Mouse (Mus musculus) kidney, adult 9 months (tissue): Measurements from ENCODE around the gene Gm6583.
"Not testable (repeated sequence)": the region's sequence is repeated elsewhere in the genome, so short reads cannot be mapped to it uniquely, and the experiment has no call there.

Experiments used
- DNase-seq: peaks from one replicate; pipeline ENCODE4 v3.0.0; 2022

The Gm6583 gene

DNA sequence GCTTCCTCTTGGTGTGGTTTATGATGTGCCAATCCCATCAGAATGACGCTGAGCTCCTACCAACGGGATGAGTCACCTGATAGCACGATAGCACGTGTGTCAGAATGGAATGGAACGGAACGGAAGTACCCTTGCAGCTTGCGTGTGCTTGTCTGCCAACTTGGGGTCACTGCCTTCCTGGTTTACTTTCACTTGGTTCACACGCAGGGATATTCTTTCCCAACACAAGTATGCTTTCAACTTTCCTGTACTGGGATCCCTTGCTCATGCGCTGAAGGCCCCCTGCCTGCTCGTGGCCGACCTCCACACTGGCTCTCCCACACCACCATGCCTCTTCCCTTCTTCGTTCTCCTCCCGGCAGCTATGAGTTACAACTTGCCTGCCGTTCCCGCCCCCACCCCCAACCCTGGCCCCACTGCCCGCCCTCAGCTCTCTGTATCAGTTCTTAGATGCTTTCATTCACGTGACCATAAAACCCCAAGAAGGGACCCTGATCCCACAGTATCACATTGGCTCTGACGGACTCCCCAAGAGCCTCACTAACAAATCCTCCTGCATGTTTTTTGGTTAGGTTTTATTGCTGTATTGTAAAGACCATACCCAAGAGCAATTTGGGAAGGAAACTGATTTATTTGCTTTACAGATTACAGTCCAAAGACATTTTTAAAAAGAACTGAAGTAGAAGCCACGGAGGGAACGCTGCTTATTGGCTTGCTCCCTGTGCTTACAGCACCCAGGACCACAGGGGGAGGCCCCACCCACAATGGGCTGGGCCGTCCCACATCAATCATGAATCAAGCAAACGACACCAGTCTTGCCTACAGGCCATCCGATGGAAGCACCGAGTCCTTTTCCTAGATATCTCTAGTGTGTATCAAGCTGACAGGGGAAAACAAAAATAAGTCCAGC lies 30.9 kb downstream of the Gm6583 start:
- DNase-seq: peak; percentile 49

DNA sequence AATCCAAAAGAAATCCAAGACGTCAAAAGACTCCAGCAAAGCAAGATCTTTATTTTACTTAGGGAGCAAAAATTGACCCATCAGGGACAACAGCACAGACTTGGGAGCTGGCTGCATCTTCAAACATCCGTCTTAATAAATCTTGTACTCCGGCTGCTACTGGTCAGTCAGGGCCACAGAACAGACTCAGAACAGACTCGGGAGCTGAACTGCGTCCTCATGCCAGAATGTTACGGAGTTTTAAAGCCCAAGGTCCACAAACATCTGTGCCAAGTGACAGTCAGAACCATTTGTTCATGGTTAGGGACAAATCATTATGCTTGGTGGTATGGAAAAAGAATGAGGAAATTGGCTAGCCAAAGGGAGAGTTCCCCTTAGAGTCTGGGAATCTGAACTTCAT lies 32.6 kb downstream of the Gm6583 start:
- DNase-seq: no peak

DNA sequence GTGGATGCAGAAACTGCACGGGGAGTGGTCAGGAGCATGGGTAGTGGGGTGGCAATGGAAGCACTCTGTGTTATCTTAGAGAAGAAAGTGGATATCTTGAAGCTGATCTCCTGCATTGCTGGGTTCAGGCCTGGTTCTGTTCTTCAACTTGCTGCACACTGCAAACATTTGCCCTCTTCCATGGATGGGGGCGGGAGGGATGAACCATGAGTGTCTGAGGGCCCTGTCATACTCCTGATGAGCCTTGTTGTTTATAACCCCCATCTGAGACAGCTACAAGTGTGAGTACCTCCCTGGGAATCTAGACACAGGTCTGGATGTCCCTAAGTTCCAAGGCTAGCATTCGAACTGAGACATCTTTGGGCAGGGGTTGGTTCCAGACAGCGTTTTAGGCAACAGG lies 34.5 kb downstream of the Gm6583 start:
- no peak for DNase-seq

DNA sequence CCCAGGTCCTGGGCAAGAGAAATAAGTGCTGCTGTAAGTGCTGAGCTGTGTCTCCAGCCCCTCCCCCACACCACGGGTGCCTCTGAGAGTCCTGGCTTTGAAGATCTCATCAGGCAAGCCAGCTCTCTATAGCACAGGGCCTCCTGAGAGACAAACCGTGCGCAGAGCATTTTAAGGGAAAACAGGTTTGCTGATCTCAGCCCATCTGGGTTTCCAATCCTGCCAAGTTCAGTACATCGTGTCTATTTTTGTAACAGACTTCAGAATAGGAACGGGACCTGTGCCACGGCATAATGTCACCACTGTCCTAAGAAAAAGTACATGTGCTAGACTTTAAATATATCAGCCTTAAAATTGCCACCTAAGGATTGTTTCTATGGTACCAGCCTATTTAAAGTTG lies 34.9 kb downstream of the Gm6583 start:
- DNase-seq: no peak

DNA sequence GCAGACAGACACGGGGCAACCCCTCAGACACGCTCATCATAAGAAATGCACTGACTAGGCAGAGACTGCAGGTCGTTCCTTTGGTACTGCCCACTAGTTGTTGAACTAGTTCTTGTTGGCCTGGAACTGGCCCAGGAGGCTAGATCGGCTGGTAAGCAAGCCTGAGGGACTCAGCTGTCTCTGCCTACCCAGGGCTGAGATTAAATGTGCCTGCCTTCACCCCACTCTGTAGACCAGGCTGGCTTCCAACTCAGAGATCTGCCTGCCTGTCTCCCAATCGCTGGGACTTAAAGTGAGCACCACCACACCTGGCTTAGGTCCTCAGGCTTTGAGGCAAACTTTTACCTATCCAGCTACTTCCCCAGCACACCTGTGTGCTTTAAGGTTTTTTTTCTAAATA lies 35.5 kb downstream of the Gm6583 start:
- DNase-seq: no peak

DNA sequence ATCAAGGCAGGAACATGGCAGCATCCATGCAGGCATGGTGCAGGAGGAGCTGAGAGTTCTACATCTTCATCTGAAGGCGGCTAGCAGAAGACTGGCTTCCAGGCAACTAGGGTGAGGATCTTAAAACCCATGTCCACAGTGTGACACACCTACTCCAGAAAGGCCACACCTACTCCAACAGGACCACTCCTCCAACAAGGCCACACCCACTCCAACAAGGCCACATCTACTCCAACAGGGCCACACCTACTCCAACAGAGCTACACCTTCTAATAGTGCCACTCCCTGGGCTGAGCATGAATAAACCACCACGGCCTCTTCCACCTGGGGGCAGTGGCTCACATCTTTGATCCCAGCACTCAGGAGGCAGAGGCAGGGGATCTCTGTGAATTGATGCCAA lies 36.5 kb downstream of the Gm6583 start:
- DNase-seq: not testable (repeated sequence)

DNA sequence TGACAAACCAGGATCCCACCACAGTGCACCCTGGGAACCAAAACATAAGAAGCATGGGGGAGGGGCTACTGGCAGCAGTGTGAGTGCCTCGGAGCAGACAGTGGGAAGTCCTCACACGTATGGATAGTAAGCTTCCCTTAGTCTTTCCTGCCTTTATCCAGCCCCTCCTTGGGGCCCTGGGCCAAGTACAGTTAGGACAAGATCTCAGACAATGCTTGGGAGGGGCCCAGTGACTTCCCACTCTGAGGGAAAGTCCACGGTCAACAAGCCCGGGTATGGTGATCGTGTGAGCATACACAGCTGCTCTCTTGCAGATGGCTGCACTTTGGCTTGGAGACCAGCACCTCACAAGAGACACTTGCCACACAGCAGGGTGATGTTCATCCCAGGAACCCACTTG lies 38.5 kb downstream of the Gm6583 start:
- DNase-seq: peak; percentile 46

DNA sequence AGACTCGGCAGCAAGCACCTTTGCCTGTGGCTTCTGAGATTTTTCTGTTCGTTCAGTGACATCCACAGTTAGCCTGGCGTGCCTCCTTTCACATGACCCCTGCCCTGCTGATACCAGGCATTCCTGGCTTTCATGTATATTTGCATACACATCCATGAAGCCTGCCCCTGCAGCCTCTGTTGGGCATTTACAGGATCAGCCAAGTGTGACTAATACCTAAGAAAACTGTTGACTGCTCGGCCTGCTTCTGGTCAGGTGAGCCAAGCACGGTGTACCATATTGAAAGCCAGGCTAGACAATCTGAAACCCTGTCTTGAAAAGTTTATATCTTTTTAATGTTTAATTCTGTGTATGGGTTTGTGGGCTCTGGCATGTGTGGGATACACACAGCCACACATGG lies 39.4 kb downstream of the Gm6583 start:
- DNase-seq: no peak

DNA sequence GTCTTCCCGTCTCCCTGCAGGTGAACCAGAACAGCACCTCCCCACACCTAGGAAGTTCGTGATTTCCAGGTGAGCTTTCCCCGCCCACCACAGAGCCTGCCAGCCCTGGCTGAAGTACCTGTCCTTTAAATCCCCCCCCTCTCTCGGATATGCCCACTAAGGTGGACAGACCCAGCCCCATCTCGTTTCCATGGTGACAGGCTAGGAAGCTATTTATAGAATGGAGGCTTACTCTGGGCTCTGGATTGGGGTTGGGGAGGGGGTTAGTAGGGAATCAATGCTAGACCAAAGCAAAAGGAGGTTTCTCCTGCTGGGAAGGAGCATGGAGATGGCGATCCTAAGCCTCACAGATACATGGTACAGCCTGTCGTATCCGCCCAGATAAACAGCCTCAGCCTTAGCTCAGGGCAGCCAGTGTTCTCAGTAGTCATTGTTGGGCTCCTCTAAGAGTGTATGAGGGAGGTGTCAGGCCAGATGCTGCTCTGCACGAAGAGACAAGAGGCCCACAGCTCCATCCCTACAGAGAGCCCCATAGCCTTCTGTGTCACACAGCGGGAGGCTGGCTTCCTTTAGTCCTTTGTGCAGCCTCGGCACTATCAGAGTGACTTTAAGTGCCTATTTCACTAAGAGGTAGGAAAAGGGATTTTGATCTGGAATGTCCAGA lies 42.5 kb downstream of the Gm6583 start:
- no peak for DNase-seq

DNA sequence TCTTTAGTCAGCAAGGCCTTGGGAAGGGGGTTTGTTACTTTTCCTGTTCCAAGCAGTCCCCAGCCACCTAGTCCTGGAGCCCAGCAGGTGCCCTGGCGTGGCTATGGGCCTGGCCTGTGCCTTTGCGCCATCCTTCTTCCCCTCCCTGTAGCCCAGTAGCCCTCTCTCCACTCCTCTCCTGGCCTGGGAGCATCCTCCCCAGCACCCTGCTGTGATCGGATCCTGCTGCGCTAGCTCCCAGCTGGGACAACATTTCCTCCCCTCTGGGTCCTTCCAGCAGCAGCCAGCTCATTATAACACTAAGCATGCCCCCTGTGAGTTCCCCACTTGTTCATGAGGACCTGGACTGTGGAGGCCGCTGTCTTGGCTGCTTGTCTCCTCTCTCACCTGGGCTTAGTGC lies 50.0 kb downstream of the Gm6583 start:
- no peak for DNase-seq
